Mouse (Mus musculus) small intestine, adult 2 months (tissue): ENCODE data around the gene Rpl36al.

Experiments used
- CTCF ChIP-seq: fragments of 200-500 bp; IDR thresholded peaks from 2 replicates; pipeline ENCODE4 v1.5.1; 2012; ENCODE audit warnings: low read depth, mild to moderate bottlenecking, control low read depth, inconsistent platforms, low read length, moderate library complexity, mixed read lengths; ENCODE audit not compliant: insufficient replicate concordance, insufficient read length; ENCODE audit errors: extremely low read depth
- POLR2A ChIP-seq: fragments of 200-500 bp; IDR thresholded peaks from 2 replicates; pipeline ENCODE4 v1.6.1; 2012; ENCODE audit warnings: low read depth, mild to moderate bottlenecking, control low read depth, inconsistent platforms, low read length, moderate library complexity

- TF ChIP-seq POLR2A (no peak), CTCF (no peak)
Observed at GRCm38 (mm10) chr12:69204052-69204833, 20.4 kb upstream of the Rpl36al start, which contains the start of gene Gm49384.
